Mouse (Mus musculus) heart, postnatal 0 days (tissue): ENCODE results near the gene Kctd18. TPM values are rescaled to one million over a fixed set of nuclear protein-coding genes. Genes with fewer than 3 reads are reported as not detected.

Experiments
- ATAC-seq: fragments of 200-750 bp; cut with Nextera tagmentation; 2 replicates; pipeline ENCODE4 v1.8.0; 2017; ENCODE audit warnings: low read depth, moderate number of reproducible peaks, moderate library complexity; ENCODE audit not compliant: insufficient read depth
- DNase-seq: peaks from one replicate; pipeline ENCODE4 v3.0.0-alpha.2; 2016; ENCODE audit warnings: low spot score
- H3K27ac ChIP-seq: fragments of 300-500 bp; sonication (generic); 2 replicates; pipeline ENCODE4 v1.5.1; 2014; ENCODE audit warnings: low read depth, mild to moderate bottlenecking
- H3K27me3 ChIP-seq: fragments of 300-500 bp; sonication (generic); 2 replicates; pipeline ENCODE4 v1.6.1; 2014; ENCODE audit warnings: low read length, mixed read lengths; ENCODE audit not compliant: control insufficient read depth, insufficient read depth
- H3K36me3 ChIP-seq: fragments of 300-500 bp; sonication (generic); replicated peaks from 2 replicates; pipeline ENCODE4 v1.6.1; 2014; ENCODE audit warnings: low read length, mixed read lengths; ENCODE audit not compliant: control insufficient read depth, insufficient read depth
- H3K4me1 ChIP-seq: fragments of 300-500 bp; sonication (generic); 2 replicates; pipeline ENCODE4 v1.6.1; 2014; ENCODE audit warnings: antibody characterized with exemption; ENCODE audit not compliant: control insufficient read depth, insufficient read depth
- H3K4me2 ChIP-seq: fragments of 300-500 bp; sonication (generic); 2 replicates; pipeline ENCODE4 v1.6.1; 2014; ENCODE audit warnings: low read depth, mild to moderate bottlenecking, low read length, moderate library complexity
- H3K4me3 ChIP-seq: fragments of 300-500 bp; sonication (generic); 2 replicates; pipeline ENCODE4 v1.5.1; 2014; ENCODE audit warnings: low read depth, low read length
- H3K9ac ChIP-seq: fragments of 300-500 bp; sonication (generic); replicated peaks from 2 replicates; pipeline ENCODE4 v1.6.1; 2014; ENCODE audit warnings: low read depth, low read length, mixed read lengths
- H3K9me3 ChIP-seq: fragments of 300-500 bp; sonication (generic); replicated peaks from 2 replicates; pipeline ENCODE4 v1.6.1; 2016; ENCODE audit warnings: low read length; ENCODE audit not compliant: control insufficient read depth
- CTCF ChIP-seq: IDR thresholded peaks from 2 replicates; pipeline ENCODE4 v1.5.1; 2016; ENCODE audit warnings: antibody characterized with exemption, control low read depth, low read depth
- EP300 ChIP-seq: IDR thresholded peaks from 2 replicates; pipeline ENCODE4 v1.6.1; 2016; ENCODE audit warnings: antibody characterized with exemption, low read depth
- WGBS: fragments of 180-500 bp; shearing (Covaris S2); extraction: QIAGEN DNeasy Blood & Tissue Kit; methylation state at CpG from one replicate; pipeline ENCODE4 v1.1.7; 2014; 5-methylcytosine and 5-hydroxymethylcytosine counted together
- polyA plus RNA-seq: library from polyadenylated mRNA; unstranded; fragments of >200 nt; fragmentation: Nextera tagmentation; extraction: Ambion mirVana; gene quantifications from 2 replicates; pipeline ENCODE4 v1.2.1, GENCODE M21; 2015
- total RNA-seq: library from RNA; depleted of rRNA; stranded (reverse); fragments of >200 nt; gene quantifications from 2 replicates; pipeline ENCODE4 v1.2.3, GENCODE M21; 2014; ENCODE audit warnings: low replicate concordance; rRNA removed

Gene Kctd18
- total and polyA plus RNA-seq, 2 experiments from 2014 or later, result 7.8 to 13.6 TPM

DNA sequence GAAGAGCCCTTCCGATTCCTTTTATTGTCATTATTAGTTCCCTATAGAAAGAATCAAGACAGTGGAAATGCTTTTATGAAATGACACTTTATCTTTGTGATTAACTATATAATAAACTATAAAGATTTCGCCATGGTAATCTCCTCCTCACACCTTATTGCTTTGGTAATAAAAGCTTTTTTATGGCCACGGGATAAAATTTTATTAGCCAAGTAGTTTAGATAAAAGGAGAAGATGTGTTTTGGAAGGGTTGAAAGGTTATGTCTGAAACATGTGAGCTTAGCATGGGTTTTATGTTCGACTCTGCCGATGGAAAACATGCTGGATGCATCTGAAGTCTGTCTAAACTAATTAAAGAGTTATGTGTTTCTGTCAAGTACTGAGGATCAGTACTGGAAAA is 101.4 kb downstream of the Kctd18 start:
- Histone ChIP-seq H3K4me3 (no peak overlapping the region), H3K4me2 (no peak overlapping the region), H3K27ac (no peak overlapping the region), H3K27me3 (no peaks in the 10 kb centered on the region), H3K36me3 (no peaks in the 10 kb centered on the region), H3K4me1 (no peaks in the 10 kb centered on the region), H3K9ac (no peak overlapping the region), H3K9me3 (no peaks in the 10 kb centered on the region)
- ATAC-seq (no peak), DNase-seq (no peak)
- WGBS, result 82% methylated on average over 5 of the region's 5 CpGs
- TF ChIP-seq CTCF (no peak), EP300 (no peak)

GRCm38 (mm10) chr1:57911561-57911960 is 107.2 kb downstream of the Kctd18 start:
- H3K4me2 ChIP-seq, result no peak overlapping the region
- H3K27ac ChIP-seq, result no peak overlapping the region
- no peaks in the 10 kb centered on the region for H3K9me3 ChIP-seq
- 90% methylated on average over 6 of the region's 6 CpGs for WGBS
- no peak for DNase-seq
- 0 out of 2 replicates have a peak, but pooled peaks cover 3% of the 10 kb centered on the region for H3K4me1 ChIP-seq
- no peak overlapping the region for H3K9ac ChIP-seq
- TF ChIP-seq CTCF (no peak), EP300 (no peak)
- no peak for ATAC-seq
- no peak overlapping the region for H3K4me3 ChIP-seq
- H3K27me3 ChIP-seq, result no peaks in the 10 kb centered on the region
- peaks cover 11% of the 10 kb centered on the region; the same call in 1 of the 2 replicates for H3K36me3 ChIP-seq

DNA sequence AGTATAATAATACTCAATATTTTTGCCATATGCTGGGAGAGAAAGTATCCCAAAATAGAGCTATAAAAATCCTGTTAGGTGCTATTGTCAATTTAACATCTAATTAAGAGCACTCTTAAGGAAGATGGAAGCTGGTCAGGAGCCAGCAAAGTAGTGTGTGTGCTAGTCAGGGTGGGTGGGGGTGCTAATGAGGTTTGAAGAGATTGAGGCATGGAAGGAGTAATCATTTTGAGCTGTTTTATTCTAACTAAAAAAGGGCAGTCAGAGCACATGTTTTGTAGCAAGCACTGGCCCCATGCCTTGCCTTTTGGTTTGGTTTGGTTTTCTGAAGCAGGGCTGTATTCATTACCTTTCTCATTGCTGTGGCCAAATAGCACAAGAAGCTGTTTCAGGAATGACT is 112.4 kb downstream of the Kctd18 start:
- TF ChIP-seq EP300 (no peak), CTCF (no peak)
- Histone ChIP-seq H3K27me3 (no peaks in the 10 kb centered on the region), H3K4me3 (no peak overlapping the region), H3K27ac (no peak overlapping the region; the same call in 1 of the 2 replicates), H3K4me2 (no peak overlapping the region), H3K9me3 (no peaks in the 10 kb centered on the region), H3K36me3 (peaks cover 20% of the 10 kb centered on the region), H3K9ac (no peak overlapping the region), H3K4me1 (peaks cover 8% of the 10 kb centered on the region; the same call in 1 of the 2 replicates)
- DNase-seq, result no peak
- ATAC-seq, result no peak

DNA sequence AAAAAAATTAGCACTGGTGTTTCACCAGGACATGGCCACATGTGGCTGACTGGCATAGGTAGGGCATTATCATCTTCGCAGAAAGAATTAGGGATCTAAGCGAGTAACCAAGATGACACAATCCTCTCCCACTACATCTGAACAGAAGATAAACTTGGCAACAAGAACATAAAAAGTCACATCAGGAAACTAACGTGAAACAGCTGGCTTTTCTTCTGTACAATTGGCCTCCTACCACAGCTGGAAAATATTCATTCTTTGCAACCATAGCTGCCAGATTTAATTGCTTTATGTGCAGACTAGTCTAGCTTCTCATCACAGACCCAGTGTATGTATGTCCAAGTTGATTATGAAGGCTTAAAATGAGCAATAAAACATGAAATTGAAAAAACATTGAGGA is 112.8 kb downstream of the Kctd18 start:
- WGBS, result 62% methylated on average over 3 of the region's 3 CpGs
- no peaks in the 10 kb centered on the region for H3K9me3 ChIP-seq
- no peak overlapping the region for H3K9ac ChIP-seq
- H3K27ac ChIP-seq, result no peak overlapping the region
- H3K36me3 ChIP-seq, result peaks cover 24% of the 10 kb centered on the region
- H3K4me3 ChIP-seq, result no peak overlapping the region
- ATAC-seq (no peak), DNase-seq (no peak)
- TF ChIP-seq CTCF, result no peak
- no peak for TF ChIP-seq EP300
- peaks cover 8% of the 10 kb centered on the region; the same call in 1 of the 2 replicates for H3K4me1 ChIP-seq
- no peak overlapping the region for H3K4me2 ChIP-seq
- no peaks in the 10 kb centered on the region for H3K27me3 ChIP-seq

Other genes with a start within 250 kb of the Kctd18 start
- gene Spats2l, start 244.8 kb downstream of the Kctd18 start, total RNA-seq, result 12.5 and 14.1 TPM in 2 replicates
- gene Spats2l, start 244.8 kb downstream of the Kctd18 start, polyA plus RNA-seq, result 48.7 and 50.6 TPM in 2 replicates
- gene Sgo2a, start 23.0 kb downstream of the Kctd18 start, total RNA-seq, result 11.4 and 13.7 TPM in 2 replicates
- gene Sgo2a, start 23.0 kb downstream of the Kctd18 start, polyA plus RNA-seq, result 6.9 and 7.1 TPM in 2 replicates
- gene Aox1, start 11.0 kb upstream of the Kctd18 start, total RNA-seq, result 1.6 and 2.4 TPM in 2 replicates
- gene Aox1, start 11.0 kb upstream of the Kctd18 start, polyA plus RNA-seq, result 1.1 and 1.2 TPM in 2 replicates
- not detected in 2 replicates for gene Aox3, start 94.2 kb upstream of the Kctd18 start, total RNA-seq
- 0.12 and 0.54 TPM in 2 replicates for gene Aox3, start 94.2 kb upstream of the Kctd18 start, polyA plus RNA-seq
- gene Aox4, start 191.4 kb upstream of the Kctd18 start, total RNA-seq, result not detected in 2 replicates
- not detected in 2 replicates for gene Aox4, start 191.4 kb upstream of the Kctd18 start, polyA plus RNA-seq